In genomic region chr10:7076201-7076600, GRCm38 (mm10) we compare ENCODE assay signal across 8 mouse cellular contexts. TPM values are rescaled to one million over a fixed set of nuclear protein-coding genes. Genes with fewer than 3 reads are reported as not detected.
DNase-seq lines count a peak whose midpoint lies in the region; ATAC-seq lines count a peak whose summit lies in the region.

No protein-coding gene starts in this region.

- no peak overlapping the region for H3K4me3 ChIP-seq in hindbrain, embryonic 13.5 days

- no peaks in the 10 kb centered on the region for H3K36me3 ChIP-seq in hindbrain, embryonic 13.5 days

- 0 out of 2 replicates have a peak overlapping the region, but pooled peaks have one; percentile 19 for H3K9ac ChIP-seq in hindbrain, embryonic 13.5 days

- no peak overlapping the region for H3K27ac ChIP-seq in hindbrain, embryonic 13.5 days

- 0 out of 2 replicates have a peak, but pooled peaks cover 6% of the 10 kb centered on the region for H3K4me1 ChIP-seq in hindbrain, embryonic 13.5 days (replicated peaks)

- no peaks in the 10 kb centered on the region for H3K9me3 ChIP-seq in hindbrain, embryonic 13.5 days

- no peak overlapping the region for H3K4me2 ChIP-seq in hindbrain, embryonic 13.5 days

- no peaks in the 10 kb centered on the region for H3K27me3 ChIP-seq in hindbrain, embryonic 13.5 days

- WGBS in hindbrain, embryonic 13.5 days = 18% methylated on average over 8 of the region's 8 CpGs

- peak; percentile 74 for DNase-seq in R1 (ENCODE audit: low read depth, low spot score)
- peak; percentile 88 to 93 for DNase-seq in cerebellum, postnatal 25 days
- peak; percentile 82 to 92 for DNase-seq in frontal cortex, postnatal 36 days (ENCODE audit: low spot score in 2 of 2)
- peak; percentile 76 for DNase-seq in layer of hippocampus, adult 9-11 months
- DNase-seq in lung, postnatal 14 days = peak; percentile 79
- peak; percentile 25 for DNase-seq in retina, adult 2 months (ENCODE audit: low read depth, low spot score)
- peak; percentile 78 for DNase-seq in thymus, postnatal 4 days

- ATAC-seq in hindbrain, embryonic 13.5 days (ENCODE audit: low FRiP score) = peak; percentile 91

RNA-seq across cellular contexts. Expression of gene Ipcef1, which starts 23.9 kb away (rescaled TPM):
- polyA plus RNA-seq in hindbrain, embryonic 13.5 days (2015; fragmentation: Nextera tagmentation; extraction: Ambion mirVana) = 0.69 and 1.3 TPM in 2 replicates

Comparison
In these comparisons a context has a peak if more than half of its experiments do, and no peak if none do; other contexts are left out.
1. DNase-seq: peak in every context shown above with its lines; median percentile 90 in cerebellum, postnatal 25 days; 87 in frontal cortex, postnatal 36 days; 79 in lung, postnatal 14 days; 78 in thymus, postnatal 4 days; 76 in layer of hippocampus, adult 9-11 months; 74 in R1; 25 in retina, adult 2 months.